Mouse (Mus musculus): ENCODE data around the gene Ndel1. TPM values are rescaled to one million over a fixed set of nuclear protein-coding genes. Genes with fewer than 3 reads are reported as not detected.

The Ndel1 gene
- polyA plus RNA-seq, 1 experiment from 2014 or later, result 60.3 TPM

DNA sequence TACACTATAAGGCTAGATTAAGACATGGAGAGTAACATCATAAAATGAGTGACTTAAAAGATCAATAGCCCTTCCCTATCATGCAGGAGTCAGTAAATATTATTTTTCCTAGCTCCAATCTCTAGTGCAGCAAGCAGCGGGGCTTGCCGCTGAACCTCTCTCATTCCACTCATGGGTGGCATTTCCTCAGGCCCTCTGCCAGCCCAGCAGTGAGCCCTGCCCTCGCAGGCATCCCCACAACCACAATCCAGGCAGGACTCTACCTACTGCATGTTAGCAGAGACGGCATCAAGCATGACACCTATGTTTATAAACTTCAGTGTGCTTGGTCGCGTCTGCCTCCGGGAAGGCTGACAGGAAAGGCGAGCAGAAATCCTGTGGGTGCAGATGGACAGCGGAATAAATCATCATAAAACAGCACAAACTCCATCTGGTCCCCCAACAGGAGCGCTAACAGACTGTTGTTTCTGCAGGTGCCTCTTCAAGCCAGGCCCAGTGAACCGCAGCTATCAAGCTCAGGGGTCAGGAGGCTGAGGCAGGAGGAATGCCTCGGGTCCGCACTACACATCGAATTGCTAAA lies 52.3 kb downstream of the Ndel1 start:
- 68% methylated on average over 14 of the region's 14 CpGs for WGBS
- peaks cover 74% of the 10 kb centered on the region for H3K36me3 ChIP-seq (ENCODE audit: control insufficient read depth, insufficient read depth, low read length)

DNA sequence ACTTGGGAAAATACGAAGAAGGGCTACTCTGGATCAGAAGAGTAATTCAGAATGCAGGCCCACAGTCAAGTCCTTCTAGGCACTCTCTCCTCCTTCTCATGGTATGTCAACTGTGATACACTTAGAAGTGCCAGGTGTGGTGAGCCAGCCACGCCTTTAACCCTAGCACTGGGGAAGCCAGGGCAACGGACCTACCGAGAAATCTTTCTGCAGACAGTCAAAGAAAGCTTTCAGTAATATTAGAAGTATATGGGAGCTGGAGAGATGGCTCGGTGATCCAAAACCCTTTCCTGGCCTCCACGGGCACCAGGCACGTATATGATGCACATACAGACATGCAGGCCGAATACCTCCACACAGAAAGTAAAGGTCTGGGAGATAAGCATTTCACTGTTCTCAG lies 53.2 kb downstream of the Ndel1 start:
- ATAC-seq (replicated peaks; ENCODE audit: low FRiP score, low TSS enrichment, low read depth), result no peak
- no peak for DNase-seq (ENCODE audit: low spot score)
- no peaks in the 10 kb centered on the region for H3K4me1 ChIP-seq (replicated peaks; ENCODE audit: control insufficient read depth, insufficient read depth, low read length)
- no peaks in the 10 kb centered on the region for H3K9me3 ChIP-seq (ENCODE audit: control insufficient read depth, low read length)
- H3K27me3 ChIP-seq (replicated peaks; ENCODE audit: control insufficient read depth, insufficient read depth, low read length), result no peaks in the 10 kb centered on the region
- no peak overlapping the region for H3K4me2 ChIP-seq (ENCODE audit: low read length)
- no peak overlapping the region for H3K27ac ChIP-seq (ENCODE audit: low read depth)
- no peak overlapping the region for H3K4me3 ChIP-seq (ENCODE audit: low read depth, low read length)
- H3K9ac ChIP-seq (ENCODE audit: low read length), result no peak overlapping the region
- 86% methylated on average over 8 of the region's 8 CpGs for WGBS
- peaks cover 78% of the 10 kb centered on the region for H3K36me3 ChIP-seq (ENCODE audit: control insufficient read depth, insufficient read depth, low read length)

More for the DNA sequence above, 52.3 kb downstream of the Ndel1 start:
- Histone ChIP-seq H3K4me1 (replicated peaks; ENCODE audit: control insufficient read depth, insufficient read depth, low read length) (no peaks in the 10 kb centered on the region), H3K4me3 (ENCODE audit: low read depth, low read length) (no peak overlapping the region), H3K27ac (ENCODE audit: low read depth) (no peak overlapping the region), H3K9me3 (ENCODE audit: control insufficient read depth, low read length) (no peaks in the 10 kb centered on the region), H3K27me3 (replicated peaks; ENCODE audit: control insufficient read depth, insufficient read depth, low read length) (no peaks in the 10 kb centered on the region), H3K9ac (ENCODE audit: low read length) (no peak overlapping the region), H3K4me2 (ENCODE audit: low read length) (no peak overlapping the region)
- ATAC-seq (replicated peaks; ENCODE audit: low FRiP score, low TSS enrichment, low read depth) (no peak), DNase-seq (ENCODE audit: low spot score) (no peak)

DNA sequence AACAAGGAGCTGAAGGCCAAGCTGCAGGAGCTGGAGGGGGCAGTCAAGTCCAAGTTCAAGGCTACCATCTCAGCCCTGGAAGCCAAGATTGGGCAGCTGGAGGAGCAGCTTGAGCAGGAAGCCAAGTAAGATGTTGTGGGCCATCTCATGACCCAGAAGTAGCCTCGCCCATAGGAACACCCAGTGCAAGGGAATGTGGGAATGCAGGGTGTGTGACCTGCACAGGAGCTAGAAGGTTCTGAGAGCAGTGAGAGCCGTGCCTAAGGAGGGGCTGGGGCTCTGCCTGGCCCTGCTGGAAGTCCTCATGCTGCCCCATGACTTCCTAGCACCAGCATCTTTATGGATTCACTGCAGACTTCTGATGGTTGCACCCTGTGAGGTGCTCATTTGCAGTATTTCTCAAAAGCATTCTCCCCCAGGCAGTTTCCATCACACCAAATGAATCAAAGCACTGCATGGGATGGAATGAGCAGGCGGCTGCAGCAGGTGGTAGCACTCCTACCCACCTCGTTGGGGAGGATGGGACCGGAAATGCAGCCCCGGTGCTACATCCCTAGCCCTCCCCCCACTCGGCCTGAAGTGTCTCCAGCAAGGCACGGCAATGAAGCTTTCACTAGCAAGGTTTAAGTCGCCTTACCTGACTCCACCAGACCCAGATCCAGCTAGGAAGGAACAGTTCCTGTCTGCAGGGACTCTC lies 59.6 kb downstream of the Ndel1 start:
- WGBS, result 80% methylated on average over 9 of the region's 9 CpGs
- Histone ChIP-seq H3K4me3 (ENCODE audit: low read depth, low read length) (no peak overlapping the region), H3K4me1 (replicated peaks; ENCODE audit: control insufficient read depth, insufficient read depth, low read length) (no peaks in the 10 kb centered on the region), H3K36me3 (ENCODE audit: control insufficient read depth, insufficient read depth, low read length) (peaks cover 92% of the 10 kb centered on the region), H3K4me2 (ENCODE audit: low read length) (no peak overlapping the region), H3K27me3 (replicated peaks; ENCODE audit: control insufficient read depth, insufficient read depth, low read length) (no peaks in the 10 kb centered on the region), H3K9ac (ENCODE audit: low read length) (no peak overlapping the region), H3K9me3 (ENCODE audit: control insufficient read depth, low read length) (no peaks in the 10 kb centered on the region), H3K27ac (ENCODE audit: low read depth) (no peak overlapping the region)
- ATAC-seq (replicated peaks; ENCODE audit: low FRiP score, low TSS enrichment, low read depth), result no peak
- DNase-seq (ENCODE audit: low spot score), result no peak

DNA sequence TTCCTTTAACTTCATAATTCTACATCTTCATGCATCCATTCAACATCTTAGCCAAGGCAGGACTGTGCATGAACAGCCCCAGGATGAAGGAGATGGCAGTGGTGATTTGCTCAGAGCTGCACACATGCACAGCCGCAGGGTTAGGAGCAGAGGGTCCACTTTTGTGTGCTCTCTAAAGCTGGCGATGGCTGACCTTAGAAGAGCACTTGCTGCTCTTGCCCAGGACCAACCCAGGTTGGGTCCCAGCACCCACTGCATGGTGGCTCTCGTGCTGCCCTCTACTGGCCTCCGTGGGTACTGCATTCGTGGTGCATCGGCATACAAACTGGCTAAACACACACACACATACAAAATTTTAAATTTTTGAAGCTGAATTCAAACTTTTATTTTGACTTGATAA lies 63.9 kb downstream of the Ndel1 start:
- 39% methylated on average over 6 of the region's 6 CpGs for WGBS
- ATAC-seq (replicated peaks; ENCODE audit: low FRiP score, low TSS enrichment, low read depth) (0 out of 2 replicates have a peak, but pooled peaks have one; percentile 67), DNase-seq (ENCODE audit: low spot score) (peak; percentile 93)
- Histone ChIP-seq H3K4me3 (ENCODE audit: low read depth, low read length) (no peak overlapping the region), H3K36me3 (ENCODE audit: control insufficient read depth, insufficient read depth, low read length) (peaks cover 97% of the 10 kb centered on the region), H3K9ac (ENCODE audit: low read length) (no peak overlapping the region), H3K4me2 (ENCODE audit: low read length) (no peak overlapping the region), H3K27ac (ENCODE audit: low read depth) (no peak overlapping the region), H3K4me1 (replicated peaks; ENCODE audit: control insufficient read depth, insufficient read depth, low read length) (no peaks in the 10 kb centered on the region), H3K9me3 (ENCODE audit: control insufficient read depth, low read length) (no peaks in the 10 kb centered on the region), H3K27me3 (replicated peaks; ENCODE audit: control insufficient read depth, insufficient read depth, low read length) (no peaks in the 10 kb centered on the region)

DNA sequence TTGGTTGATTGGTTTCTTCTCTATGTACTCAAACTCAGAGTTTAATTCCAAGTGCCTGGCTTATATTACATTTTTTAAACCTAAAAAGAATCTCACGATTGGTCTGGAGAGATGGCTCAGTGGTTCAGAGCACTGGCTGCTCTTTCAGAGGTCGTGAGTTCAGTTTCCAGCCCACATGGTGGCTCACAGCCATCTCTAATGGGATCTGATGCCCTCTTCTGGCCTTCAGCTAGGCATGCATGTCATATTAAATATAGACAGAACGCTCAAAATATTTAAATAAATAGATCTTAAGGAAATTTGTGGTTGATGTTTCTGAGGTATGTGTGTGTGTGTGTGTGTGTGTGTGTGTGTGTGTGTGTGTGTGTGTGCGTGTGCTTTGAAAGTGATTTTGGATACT lies 66.5 kb downstream of the Ndel1 start:
- no peak overlapping the region for H3K27ac ChIP-seq (ENCODE audit: low read depth)
- no peaks in the 10 kb centered on the region for H3K4me1 ChIP-seq (replicated peaks; ENCODE audit: control insufficient read depth, insufficient read depth, low read length)
- ATAC-seq (replicated peaks; ENCODE audit: low FRiP score, low TSS enrichment, low read depth) (no peak), DNase-seq (ENCODE audit: low spot score) (no peak)
- H3K4me2 ChIP-seq (ENCODE audit: low read length), result no peak overlapping the region
- H3K4me3 ChIP-seq (ENCODE audit: low read depth, low read length), result no peak overlapping the region
- H3K27me3 ChIP-seq (replicated peaks; ENCODE audit: control insufficient read depth, insufficient read depth, low read length), result no peaks in the 10 kb centered on the region
- no peaks in the 10 kb centered on the region for H3K9me3 ChIP-seq (ENCODE audit: control insufficient read depth, low read length)
- 68% methylated on average over 4 of the region's 4 CpGs for WGBS
- H3K36me3 ChIP-seq (ENCODE audit: control insufficient read depth, insufficient read depth, low read length), result peaks cover 98% of the 10 kb centered on the region
- no peak overlapping the region for H3K9ac ChIP-seq (ENCODE audit: low read length)

DNA sequence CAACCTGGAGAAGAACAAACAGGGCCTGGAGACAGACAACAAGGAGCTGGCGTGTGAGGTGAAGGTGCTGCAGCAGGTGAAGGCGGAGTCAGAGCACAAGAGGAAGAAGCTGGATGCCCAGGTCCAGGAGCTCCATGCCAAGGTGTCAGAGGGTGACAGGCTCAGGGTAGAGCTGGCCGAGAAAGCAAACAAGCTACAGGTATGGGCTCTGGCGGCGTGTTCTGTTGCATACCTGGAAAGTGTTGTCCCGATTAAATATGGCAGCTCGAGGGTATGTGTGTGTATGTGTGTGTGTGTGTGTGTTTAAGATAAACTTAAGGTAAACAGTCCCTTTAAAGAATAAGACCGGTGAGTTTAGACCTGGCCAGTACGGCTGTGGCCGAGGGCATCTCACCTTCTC lies 73.4 kb downstream of the Ndel1 start:
- Histone ChIP-seq H3K27me3 (replicated peaks; ENCODE audit: control insufficient read depth, insufficient read depth, low read length) (no peaks in the 10 kb centered on the region), H3K4me2 (ENCODE audit: low read length) (no peak overlapping the region), H3K9ac (ENCODE audit: low read length) (no peak overlapping the region), H3K4me1 (replicated peaks; ENCODE audit: control insufficient read depth, insufficient read depth, low read length) (no peaks in the 10 kb centered on the region), H3K36me3 (ENCODE audit: control insufficient read depth, insufficient read depth, low read length) (peaks cover 97% of the 10 kb centered on the region), H3K9me3 (ENCODE audit: control insufficient read depth, low read length) (no peaks in the 10 kb centered on the region), H3K4me3 (ENCODE audit: low read depth, low read length) (no peak overlapping the region), H3K27ac (ENCODE audit: low read depth) (no peak overlapping the region)
- WGBS, result 84% methylated on average over 10 of the region's 10 CpGs
- DNase-seq (ENCODE audit: low spot score) (no peak), ATAC-seq (replicated peaks; ENCODE audit: low FRiP score, low TSS enrichment, low read depth) (no peak)

DNA sequence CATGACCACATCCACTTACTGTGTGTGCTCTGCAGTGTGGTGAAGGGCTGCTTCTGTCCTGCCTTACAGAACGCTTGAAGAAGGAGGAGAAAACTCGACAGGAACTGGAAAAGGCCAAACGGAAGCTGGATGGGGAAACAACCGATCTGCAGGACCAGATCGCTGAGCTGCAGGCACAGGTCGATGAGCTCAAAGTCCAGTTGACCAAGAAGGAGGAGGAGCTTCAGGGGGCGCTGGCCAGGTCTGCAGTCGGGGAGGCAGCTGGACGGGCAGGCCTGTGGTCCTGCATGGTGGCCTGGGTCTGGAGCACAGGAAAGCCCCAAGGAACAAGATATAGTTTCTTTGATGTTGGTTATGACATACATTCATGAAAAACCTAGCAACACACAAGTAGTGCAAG lies 79.9 kb downstream of the Ndel1 start:
- 82% methylated on average over 9 of the region's 9 CpGs for WGBS
- Histone ChIP-seq H3K4me3 (ENCODE audit: low read depth, low read length) (no peak overlapping the region), H3K36me3 (ENCODE audit: control insufficient read depth, insufficient read depth, low read length) (peaks cover 95% of the 10 kb centered on the region), H3K9ac (ENCODE audit: low read length) (no peak overlapping the region), H3K9me3 (ENCODE audit: control insufficient read depth, low read length) (no peaks in the 10 kb centered on the region), H3K27me3 (replicated peaks; ENCODE audit: control insufficient read depth, insufficient read depth, low read length) (no peaks in the 10 kb centered on the region), H3K4me2 (ENCODE audit: low read length) (no peak overlapping the region), H3K27ac (ENCODE audit: low read depth) (no peak overlapping the region), H3K4me1 (replicated peaks; ENCODE audit: control insufficient read depth, insufficient read depth, low read length) (no peaks in the 10 kb centered on the region)
- ATAC-seq (replicated peaks; ENCODE audit: low FRiP score, low TSS enrichment, low read depth), result no peak
- DNase-seq (ENCODE audit: low spot score), result no peak

DNA sequence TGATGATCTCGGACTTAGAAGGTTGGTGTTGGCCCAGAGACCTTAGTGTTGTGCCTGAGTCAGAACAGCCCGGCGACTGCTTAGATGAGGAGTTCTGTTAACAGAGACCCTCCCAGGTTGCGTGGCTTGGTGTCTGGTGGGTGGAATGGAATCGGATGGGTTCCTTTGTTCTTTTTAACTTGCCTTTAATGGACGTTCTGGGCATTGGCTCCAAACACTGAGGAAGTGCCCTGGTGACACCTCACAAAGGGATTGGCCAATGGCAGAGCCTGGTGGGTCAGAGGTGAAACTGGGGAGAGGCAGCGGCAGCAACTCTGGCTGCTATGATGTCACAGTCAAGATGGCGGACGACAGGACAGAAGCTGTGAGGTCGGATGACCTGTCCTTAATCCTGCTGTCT lies 80.9 kb downstream of the Ndel1 start:
- Histone ChIP-seq H3K9me3 (ENCODE audit: control insufficient read depth, low read length) (no peaks in the 10 kb centered on the region), H3K36me3 (ENCODE audit: control insufficient read depth, insufficient read depth, low read length) (peaks cover 98% of the 10 kb centered on the region), H3K4me3 (ENCODE audit: low read depth, low read length) (no peak overlapping the region), H3K9ac (ENCODE audit: low read length) (no peak overlapping the region), H3K4me2 (ENCODE audit: low read length) (no peak overlapping the region), H3K27ac (ENCODE audit: low read depth) (no peak overlapping the region), H3K27me3 (replicated peaks; ENCODE audit: control insufficient read depth, insufficient read depth, low read length) (no peaks in the 10 kb centered on the region), H3K4me1 (replicated peaks; ENCODE audit: control insufficient read depth, insufficient read depth, low read length) (no peaks in the 10 kb centered on the region)
- 88% methylated on average over 10 of the region's 10 CpGs for WGBS
- ATAC-seq (replicated peaks; ENCODE audit: low FRiP score, low TSS enrichment, low read depth), result no peak
- DNase-seq (ENCODE audit: low spot score), result no peak

DNA sequence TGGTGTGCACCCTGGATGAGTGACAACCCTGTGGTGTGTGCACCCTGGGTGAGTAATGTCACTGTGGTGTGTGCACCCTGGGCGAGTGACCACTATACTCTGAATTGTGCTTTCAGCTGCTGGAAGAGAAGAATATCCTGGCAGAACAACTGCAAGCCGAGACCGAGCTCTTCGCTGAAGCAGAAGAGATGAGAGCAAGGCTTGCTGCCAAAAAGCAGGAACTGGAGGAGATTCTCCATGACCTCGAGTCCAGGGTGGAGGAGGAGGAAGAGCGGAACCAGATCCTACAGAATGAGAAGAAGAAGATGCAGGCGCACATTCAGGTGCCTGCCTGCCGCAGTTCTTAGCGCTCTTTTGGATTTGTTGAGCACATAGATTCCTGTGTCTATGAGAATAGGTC lies 84.4 kb downstream of the Ndel1 start:
- ATAC-seq (replicated peaks; ENCODE audit: low FRiP score, low TSS enrichment, low read depth), result no peak
- Histone ChIP-seq H3K4me1 (replicated peaks; ENCODE audit: control insufficient read depth, insufficient read depth, low read length) (no peaks in the 10 kb centered on the region), H3K4me2 (ENCODE audit: low read length) (no peak overlapping the region), H3K9me3 (ENCODE audit: control insufficient read depth, low read length) (no peaks in the 10 kb centered on the region), H3K4me3 (ENCODE audit: low read depth, low read length) (no peak overlapping the region), H3K36me3 (ENCODE audit: control insufficient read depth, insufficient read depth, low read length) (peaks cover 97% of the 10 kb centered on the region), H3K27me3 (replicated peaks; ENCODE audit: control insufficient read depth, insufficient read depth, low read length) (no peaks in the 10 kb centered on the region), H3K9ac (ENCODE audit: low read length) (no peak overlapping the region), H3K27ac (ENCODE audit: low read depth) (no peak overlapping the region)
- DNase-seq (ENCODE audit: low spot score), result no peak
- WGBS, result 91% methylated on average over 9 of the region's 9 CpGs

Measured in intestine, embryonic 14.5 days (tissue).